Mouse (Mus musculus) G1E (cell line): ENCODE results near the gene Trip6. TPM values are rescaled to one million over a fixed set of nuclear protein-coding genes. Genes with fewer than 3 reads are reported as not detected.

Experiments
- ATAC-seq: 2 replicates; pipeline ENCODE4 v1.8.0; 2016; ENCODE audit warnings: mild to moderate bottlenecking; ENCODE audit not compliant: insufficient number of reproducible peaks, poor library complexity, low FRiP score, severe bottlenecking; ENCODE audit errors: extremely low read depth
- DNase-seq: peaks from one replicate; pipeline ENCODE4 v3.0.0; 2012; ENCODE audit warnings: low spot score
- H3K27me3 ChIP-seq: 2 replicates; pipeline ENCODE4 v1.6.1; 2012; ENCODE audit warnings: mild to moderate bottlenecking, low read length, inconsistent platforms; ENCODE audit not compliant: insufficient read depth
- H3K36me3 ChIP-seq: replicated peaks from 2 replicates; pipeline ENCODE3; 2012; ENCODE audit warnings: mild to moderate bottlenecking, inconsistent platforms
- H3K4me1 ChIP-seq: 2 replicates; pipeline ENCODE4 v1.6.1; 2012; ENCODE audit warnings: low read depth, low read length, inconsistent platforms, mixed read lengths; ENCODE audit not compliant: insufficient read depth
- H3K4me3 ChIP-seq: 2 replicates; pipeline ENCODE4 v1.5.1; 2012; ENCODE audit warnings: low read depth, mild to moderate bottlenecking, inconsistent platforms, low read length, moderate library complexity, mixed read lengths
- H3K9me3 ChIP-seq: replicated peaks from 2 replicates; pipeline ENCODE4 v1.6.1; 2012; ENCODE audit warnings: inconsistent platforms
- CTCF ChIP-seq: IDR thresholded peaks from 2 replicates; pipeline ENCODE4 v1.5.1; 2012; ENCODE audit warnings: low read depth, low read length, inconsistent platforms, mixed read lengths
- GATA1 ChIP-seq: IDR thresholded peaks from 2 replicates; pipeline ENCODE4 v1.6.1; 2012; ENCODE audit warnings: borderline replicate concordance, low read length, inconsistent platforms, mixed read lengths
- GATA2 ChIP-seq: IDR thresholded peaks from 2 replicates; pipeline ENCODE4 v1.6.1; 2012; ENCODE audit warnings: low read depth, low read length, inconsistent platforms, borderline replicate concordance
- POLR2AphosphoS5 ChIP-seq: IDR thresholded peaks from 2 replicates; pipeline ENCODE4 v1.6.1; 2012; ENCODE audit warnings: low read depth, low read length, inconsistent platforms; ENCODE audit not compliant: insufficient replicate concordance
- TAL1 ChIP-seq: conservative IDR thresholded peaks from 2 replicates; pipeline ENCODE4 v1.6.1; 2012; ENCODE audit warnings: low read depth, low read length, inconsistent platforms, mixed read lengths
- polyA plus RNA-seq: library from polyadenylated mRNA; stranded (reverse); fragments of >175 nt; gene quantifications from 2 replicates; pipeline ENCODE4 v1.2.3, GENCODE M21; 2012
- total RNA-seq, 2 experiments: library from RNA; stranded (forward) in 1 of 2; stranded (reverse) in 1 of 2; fragments of 200-1000 nt in 1 of 2; fragments of >200 nt in 1 of 2; fragmentation: Nextera tagmentation in 1 of 2; gene quantifications; 2 replicates each; pipeline ENCODE4 v1.2.3; 2014 to 2017

The Trip6 gene
- total and polyA plus RNA-seq, 3 experiments, result 4.6 to 57.8 (median 25.5) TPM

GRCm38 (mm10) chr5:137293839-137294743 is 20.1 kb downstream of the Trip6 start, which contains the start of gene Ufsp1:
TSS of gene Ufsp1 (plus strand) at chr5:137294629.
- Histone ChIP-seq H3K4me3 (peak within 1 kb of the TSS; percentile 82), H3K36me3 (peaks cover 63% of the 10 kb centered on the region), H3K4me1 (peaks cover 93% of the 10 kb centered on the region), H3K9me3 (no peaks in the 10 kb centered on the region), H3K27me3 (no peaks in the 10 kb centered on the region)
- no peak for TF ChIP-seq GATA2
- no peak for TF ChIP-seq CTCF
- TF ChIP-seq GATA1, result no peak
- no peak for TF ChIP-seq TAL1
- peak; percentile 27; the same call in 1 of the 2 replicates for TF ChIP-seq POLR2AphosphoS5
- ATAC-seq (peak; percentile 73), DNase-seq (peak; percentile 95)

DNA sequence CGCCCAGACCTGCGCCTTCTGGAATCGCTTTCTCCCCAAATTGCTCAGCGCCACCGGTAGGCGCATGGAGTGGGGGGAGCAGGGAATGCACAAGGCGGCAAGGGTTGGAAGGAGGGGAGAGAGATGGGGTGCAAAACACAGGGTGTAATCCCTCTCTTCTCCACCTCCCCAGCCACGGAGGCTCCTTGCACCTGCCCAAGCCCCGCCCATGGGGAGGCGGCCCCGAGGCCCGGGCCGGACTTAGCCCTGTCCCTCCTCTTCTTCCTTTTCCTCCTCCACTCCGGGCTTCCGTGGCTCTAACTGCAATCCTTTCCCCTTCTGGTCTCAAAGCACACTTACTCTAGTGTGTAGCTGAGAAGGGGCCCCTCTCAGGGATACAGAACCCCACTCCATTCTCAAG is 20.9 kb downstream of the Trip6 start:
- H3K27me3 ChIP-seq, result no peaks in the 10 kb centered on the region
- DNase-seq, result peak; percentile 82
- peaks cover 55% of the 10 kb centered on the region for H3K36me3 ChIP-seq
- no peak for ATAC-seq
- no peak for TF ChIP-seq CTCF
- no peak for TF ChIP-seq TAL1
- no peak for TF ChIP-seq POLR2AphosphoS5
- TF ChIP-seq GATA1, result no peak
- no peak for TF ChIP-seq GATA2
- peaks cover 95% of the 10 kb centered on the region for H3K4me1 ChIP-seq
- no peaks in the 10 kb centered on the region for H3K9me3 ChIP-seq
- peak overlapping the region; percentile 82 for H3K4me3 ChIP-seq

DNA sequence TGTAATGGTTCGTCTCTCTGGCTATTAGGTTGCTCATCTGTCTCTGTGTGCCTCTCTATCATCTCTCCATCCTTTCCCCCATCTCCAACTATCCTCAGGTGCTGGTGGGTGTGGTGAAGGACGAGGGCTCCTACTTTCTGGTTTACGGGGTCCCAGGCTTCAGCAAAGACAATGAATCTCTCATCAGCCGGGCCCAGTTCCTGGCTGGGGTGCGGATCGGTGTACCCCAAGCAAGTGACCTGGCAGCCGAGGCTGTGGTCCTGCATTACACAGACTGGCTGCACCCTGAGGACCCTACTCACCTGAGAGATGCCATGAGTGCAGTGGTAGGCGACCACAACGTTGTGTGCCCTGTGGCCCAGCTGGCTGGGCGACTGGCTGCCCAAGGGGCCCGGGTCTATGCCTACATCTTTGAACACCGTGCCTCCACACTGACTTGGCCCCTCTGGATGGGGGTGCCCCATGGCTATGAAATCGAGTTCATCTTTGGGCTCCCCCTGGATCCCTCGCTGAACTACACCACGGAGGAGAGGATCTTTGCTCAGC is 22.8 kb downstream of the Trip6 start:
- TF ChIP-seq CTCF, result no peak
- TF ChIP-seq POLR2AphosphoS5, result no peak
- no peak for TF ChIP-seq TAL1
- TF ChIP-seq GATA1, result no peak
- no peak for TF ChIP-seq GATA2
- DNase-seq (no peak), ATAC-seq (no peak)
- peak overlapping the region; percentile 78 for H3K4me3 ChIP-seq
- H3K36me3 ChIP-seq, result peaks cover 37% of the 10 kb centered on the region
- H3K27me3 ChIP-seq, result peaks cover 12% of the 10 kb centered on the region
- no peaks in the 10 kb centered on the region for H3K9me3 ChIP-seq
- peaks cover 93% of the 10 kb centered on the region for H3K4me1 ChIP-seq

DNA sequence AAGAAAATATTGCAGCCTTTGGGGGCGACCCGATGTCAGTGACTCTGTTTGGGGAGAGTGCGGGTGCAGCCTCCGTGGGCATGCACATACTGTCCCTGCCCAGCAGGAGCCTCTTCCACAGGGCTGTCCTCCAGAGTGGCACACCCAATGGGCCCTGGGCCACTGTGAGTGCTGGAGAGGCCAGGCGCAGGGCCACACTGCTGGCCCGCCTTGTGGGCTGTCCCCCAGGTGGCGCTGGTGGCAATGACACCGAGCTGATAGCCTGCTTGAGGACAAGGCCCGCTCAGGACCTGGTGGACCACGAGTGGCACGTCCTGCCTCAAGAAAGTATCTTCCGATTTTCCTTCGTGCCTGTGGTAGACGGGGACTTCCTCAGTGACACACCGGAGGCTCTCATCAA is 23.5 kb downstream of the Trip6 start:
- H3K4me1 ChIP-seq, result peaks cover 93% of the 10 kb centered on the region
- 0 out of 2 replicates have a peak, but pooled peaks have one; percentile 4 for ATAC-seq
- H3K4me3 ChIP-seq, result peak overlapping the region; percentile 78
- no peaks in the 10 kb centered on the region for H3K9me3 ChIP-seq
- DNase-seq, result peak; percentile 79
- peaks cover 15% of the 10 kb centered on the region for H3K27me3 ChIP-seq
- peaks cover 29% of the 10 kb centered on the region for H3K36me3 ChIP-seq
- peak; percentile 59 for TF ChIP-seq CTCF
- no peak for TF ChIP-seq GATA1

DNA sequence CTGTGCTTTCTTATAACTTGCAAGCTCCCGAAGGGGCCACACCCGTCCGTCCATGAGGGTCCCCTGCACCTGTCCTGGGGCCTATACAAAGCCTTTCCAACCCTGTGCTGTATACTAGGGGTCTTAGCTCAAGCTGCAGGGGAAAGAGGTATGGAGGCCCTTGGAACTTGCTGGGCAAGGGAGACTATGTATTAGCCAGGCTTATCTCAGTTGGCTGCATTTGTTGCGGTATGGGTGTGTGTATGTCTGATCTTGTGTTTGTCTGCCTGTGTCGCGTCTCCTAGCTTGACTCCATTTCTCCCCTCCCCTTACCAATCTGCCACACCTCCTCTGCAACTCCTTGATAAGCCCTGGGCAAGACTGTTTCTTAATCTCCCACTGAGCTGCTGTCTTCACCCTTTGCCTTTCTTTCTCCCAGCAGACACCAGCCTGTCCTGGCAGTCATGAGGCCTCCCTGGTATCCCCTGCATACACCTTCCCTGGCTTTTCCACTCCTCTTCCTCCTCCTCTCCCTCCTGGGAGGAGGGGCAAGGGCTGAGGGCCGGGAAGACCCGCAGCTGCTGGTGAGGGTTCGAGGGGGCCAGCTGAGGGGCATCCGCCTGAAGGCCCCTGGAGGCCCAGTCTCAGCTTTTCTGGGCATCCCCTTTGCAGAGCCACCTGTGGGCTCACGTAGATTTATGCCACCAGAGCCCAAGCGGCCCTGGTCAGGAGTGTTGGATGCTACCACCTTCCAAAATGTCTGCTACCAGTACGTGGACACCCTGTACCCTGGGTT is 24.4 kb downstream of the Trip6 start:
- DNase-seq (peak; percentile 85), ATAC-seq (peak; percentile 67)
- peaks cover 84% of the 10 kb centered on the region for H3K4me1 ChIP-seq
- H3K4me3 ChIP-seq, result peak overlapping the region; percentile 78
- peaks cover 15% of the 10 kb centered on the region for H3K27me3 ChIP-seq
- peaks cover 20% of the 10 kb centered on the region for H3K36me3 ChIP-seq
- no peak for TF ChIP-seq CTCF
- peak; percentile 49; the same call in 1 of the 2 replicates for TF ChIP-seq GATA2
- no peak for TF ChIP-seq GATA1
- TF ChIP-seq TAL1, result peak; percentile 99
- H3K9me3 ChIP-seq, result no peaks in the 10 kb centered on the region

- Histone ChIP-seq H3K4me3 (peak overlapping the region; percentile 78), H3K4me1 (peaks cover 78% of the 10 kb centered on the region), H3K27me3 (peaks cover 15% of the 10 kb centered on the region), H3K9me3 (no peaks in the 10 kb centered on the region), H3K36me3 (peaks cover 17% of the 10 kb centered on the region)
- TF ChIP-seq TAL1 (no peak), GATA2 (no peak), CTCF (no peak), GATA1 (no peak), POLR2AphosphoS5 (no peak)
- no peak for ATAC-seq
- DNase-seq, result peak; percentile 78
These were observed 25.2 kb downstream of the Trip6 start for GRCm38 (mm10) chr5:137288999-137289470.
